23 mouse cellular contexts compared by ENCODE assay signal in the genomic region with DNA sequence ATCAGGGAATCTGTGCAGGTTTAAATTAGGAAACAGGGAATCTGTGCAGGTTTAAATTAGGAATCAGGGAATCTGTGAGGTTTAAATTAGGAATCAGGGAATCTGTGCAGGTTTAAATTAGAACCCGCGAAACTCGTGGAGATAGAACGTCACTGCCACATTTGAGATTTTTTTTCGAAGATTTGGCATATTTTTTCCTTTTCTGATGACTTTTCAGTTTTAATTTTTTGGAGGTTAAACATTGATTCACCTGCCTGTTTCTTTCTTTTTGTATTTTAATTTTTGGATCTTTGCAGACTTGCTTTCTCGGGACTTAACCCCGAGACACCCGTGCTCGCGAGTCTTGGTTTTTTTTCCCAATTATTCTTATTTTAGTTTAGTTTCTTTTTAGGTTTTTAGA. TPM values are rescaled to one million over a fixed set of nuclear protein-coding genes. Genes with fewer than 3 reads are reported as not detected.
DNase-seq lines count a peak whose midpoint lies in the region; TF ChIP-seq lines count a peak whose summit lies in the region.
"Not testable (repeated sequence)": the region's sequence is repeated elsewhere in the genome, so short reads cannot be mapped to it uniquely, and the experiment has no call there.
"Had no signal": no experiment of that assay in that cellular context is flagged by ENCODE, and none has a peak within 500 bp of the region (broad histone marks: within the 10 kb centered on the region; RNA-seq: fewer than 3 reads in every experiment).

No protein-coding gene starts in this region.

- H3K4me2 ChIP-seq in CH12.LX (ENCODE audit: insufficient read depth, low read depth, poor library complexity, severe bottlenecking) = not testable (repeated sequence)

- not testable (repeated sequence) for TF ChIP-seq RAD21 in CH12.LX (IDR thresholded peaks at IDR 0.05; ENCODE audit: low read depth, low read length)

- not testable (repeated sequence) for H3K27me3 ChIP-seq in CH12.LX (replicated peaks)

- not testable (repeated sequence) for TF ChIP-seq CTCF in CH12.LX (conservative IDR thresholded peaks at IDR 0.05 in 1 of 2, IDR thresholded peaks at IDR 0.05 in 1 of 2; ENCODE audit: low read depth in 2 of 2, low read length in 2 of 2)

- DNase-seq in 416B (ENCODE audit: low read depth) (peak; percentile 15), CH12.LX (ENCODE audit: extremely low read depth) (peak; percentile 14), ES-E14 (ENCODE audit: low read depth, low spot score) (peak; percentile 65), R1 (ENCODE audit: low read depth, low spot score) (peak; percentile 42)
- peak; percentile 23 for DNase-seq in induced T-regulatory cell, adult 2 months (ENCODE audit: low read depth)
- DNase-seq in retina, embryonic 14.5 days (ENCODE audit: low spot score) = peak; percentile 2

- not testable (repeated sequence) for H3K4me1 ChIP-seq in CH12.LX (ENCODE audit: control insufficient read depth in 1 of 2, insufficient read depth in 2 of 2); ES-E14 (ENCODE audit: control insufficient read depth in 2 of 2, insufficient read depth in 2 of 2, low read length in 2 of 2, poor library complexity in 1 of 2)

- dilution Hi-C loops in CH12.LX (cut with MboI; ENCODE audit: extremely low pct_ligation_motif_present, extremely low pct_unique_long_range_greater_than_20kb, low sequenced_read_pairs) = not testable (repeated sequence)

- H3K9me3 ChIP-seq in CH12.LX (replicated peaks; ENCODE audit: low read length); ES-E14 (ENCODE audit: control insufficient read depth, insufficient read depth, low read depth, low read length): not testable (repeated sequence)

- not testable (repeated sequence) for H3K79me2 ChIP-seq in CH12.LX (replicated peaks; ENCODE audit: control insufficient read depth, extremely low read depth, insufficient read depth, poor library complexity, severe bottlenecking)

- H3K4me3 ChIP-seq in CH12.LX (replicated peaks in 1 of 3; ENCODE audit: low read depth in 2 of 3, low read length in 2 of 3, poor library complexity in 1 of 3); ES-E14 (ENCODE audit: insufficient read depth in 1 of 2, low read depth in 1 of 2, low read length in 2 of 2, poor library complexity in 1 of 2, severe bottlenecking in 1 of 2): not testable (repeated sequence)

- not testable (repeated sequence) for TF ChIP-seq POLR2A in CH12.LX (IDR thresholded peaks at IDR 0.05; ENCODE audit: low read depth, low read length)

- not testable (repeated sequence) for H3K27ac ChIP-seq in CH12.LX (ENCODE audit: insufficient read depth, low read depth); ES-E14 (ENCODE audit: insufficient read depth, low read depth, low read length, poor library complexity, severe bottlenecking)

- TF ChIP-seq EP300 in CH12.LX (IDR thresholded peaks at IDR 0.05; ENCODE audit: low read length) = not testable (repeated sequence)

- H3K36me3 ChIP-seq in CH12.LX (replicated peaks in 1 of 2; ENCODE audit: control insufficient read depth in 1 of 2, insufficient read depth in 1 of 2, low read length in 1 of 2) = not testable (repeated sequence)
- peaks cover 26% of the 10 kb centered on the region for H3K36me3 ChIP-seq in ES-E14 (ENCODE audit: control insufficient read depth, insufficient read depth, low read length, poor library complexity, severe bottlenecking)

- not testable (repeated sequence) for H3K9ac ChIP-seq in CH12.LX (ENCODE audit: insufficient read depth, low read depth); ES-E14 (ENCODE audit: insufficient read depth, low read depth, low read length, poor library complexity, severe bottlenecking)

- in situ Hi-C loops in CH12.LX (cut with MboI; ENCODE audit: low pct_ligation_motif_present, low pct_unique_long_range_greater_than_20kb, low sequenced_read_pairs); ES-E14 (cut with MboI; ENCODE audit: low sequenced_read_pairs in 2 of 2, unreplicated experiment in 2 of 2): not testable (repeated sequence)

RNA-seq across cellular contexts. Expression of a gene that starts 29.5 kb away (rescaled TPM):
- total RNA-seq in CH12.LX (2012; rRNA removed) = not detected in 2 replicates
- not detected in 2 replicates for total RNA-seq in CH12.LX (2014; rRNA removed)
- polyA plus RNA-seq in CH12.LX (2012; ENCODE audit: insufficient read length, low read depth) = not detected in 2 replicates
- total RNA-seq in ES-E14 (2012; rRNA removed) = not detected in 2 replicates
- total RNA-seq: adrenal gland, adult 18-20 months; adrenal gland, adult 8-10 months; adrenal gland, postnatal 14 days; adrenal gland, postnatal 36 days; forebrain, postnatal 0 days had no signal
- polyA plus RNA-seq: activated CD4-positive, CD25-positive, alpha-beta regulatory T cell, adult 4 months; C2C12; CD4-positive, CD25-positive, alpha-beta regulatory T cell, adult 4 months; cerebellum, adult 2 months; cortical plate, adult 2 months; embryonic facial prominence, embryonic 10.5 days; embryonic facial prominence, embryonic 12.5 days; embryonic facial prominence, embryonic 14.5 days; forebrain, embryonic 11.5 days; forebrain, embryonic 13.5 days; forebrain, embryonic 15.5 days; forebrain, postnatal 0 days; Patski had no signal

RNA-seq across cellular contexts. Expression of a gene that starts 59.4 kb away (rescaled TPM):
- total RNA-seq in CH12.LX (2012; rRNA removed) (not detected in 2 replicates), CH12.LX (2014; rRNA removed) (not detected in 2 replicates), ES-E14 (2012; rRNA removed) (not detected in 2 replicates)
- not detected in 2 replicates for polyA plus RNA-seq in CH12.LX (2012; ENCODE audit: insufficient read length, low read depth)
- total RNA-seq: adrenal gland, adult 18-20 months; adrenal gland, adult 8-10 months; adrenal gland, postnatal 14 days; adrenal gland, postnatal 36 days; forebrain, postnatal 0 days had no signal
- polyA plus RNA-seq: activated CD4-positive, CD25-positive, alpha-beta regulatory T cell, adult 4 months; C2C12; CD4-positive, CD25-positive, alpha-beta regulatory T cell, adult 4 months; cerebellum, adult 2 months; cortical plate, adult 2 months; embryonic facial prominence, embryonic 10.5 days; embryonic facial prominence, embryonic 12.5 days; embryonic facial prominence, embryonic 14.5 days; forebrain, embryonic 11.5 days; forebrain, embryonic 13.5 days; forebrain, embryonic 15.5 days; forebrain, postnatal 0 days; Patski had no signal

Comparison
In these comparisons a context has a peak if more than half of its experiments do, and no peak if none do; other contexts are left out.
1. DNase-seq: peak in every context shown above with its lines; median percentile 65 in ES-E14; 42 in R1; 23 in induced T-regulatory cell, adult 2 months; 15 in 416B; 14 in CH12.LX; 2 in retina, embryonic 14.5 days.